In genomic region chr19:24214939-24215338, GRCm38 (mm10) we compare ENCODE assay signal across 20 mouse cellular contexts. TPM values are rescaled to one million over a fixed set of nuclear protein-coding genes. Genes with fewer than 3 reads are reported as not detected.
A peak's percentile ranks its signal among the peaks of the same experiment; 100 is the strongest.
DNase-seq lines count a peak whose midpoint lies in the region; ATAC-seq and TF ChIP-seq lines count a peak whose summit lies in the region.
"Had no signal": no experiment of that assay in that cellular context is flagged by ENCODE, and none has a peak within 500 bp of the region (broad histone marks: within the 10 kb centered on the region; RNA-seq: fewer than 3 reads in every experiment).

No protein-coding gene starts in this region.

- no peak for TF ChIP-seq EP300 in lung, postnatal 0 days (IDR thresholded peaks at IDR 0.05)

- ATAC-seq in kidney, embryonic 14.5 days (ENCODE audit: low FRiP score, low TSS enrichment), result no peak
- no peak for ATAC-seq in lung, postnatal 0 days
- ATAC-seq in kidney, postnatal 0 days (replicated peaks; ENCODE audit: low FRiP score, low read depth), result no peak
- ATAC-seq: inflammation-experienced regulatory T-cells, adult 6 months had no signal

- TF ChIP-seq POLR2A in kidney, adult 2 months (IDR thresholded peaks at IDR 0.05; ENCODE audit: low read depth, low read length), result no peak

- WGBS in kidney, adult 2 months, result 45% methylated on average over 7 of the region's 7 CpGs
- WGBS in kidney, embryonic 14.5 days, result 73% methylated on average over 7 of the region's 7 CpGs
- 56% methylated on average over 7 of the region's 7 CpGs for WGBS in lung, postnatal 0 days
- 52% methylated on average over 7 of the region's 7 CpGs for WGBS in kidney, postnatal 0 days

- DNase-seq in kidney, adult 2 months, result peak; percentile 70
- DNase-seq in lung, postnatal 0 days (ENCODE audit: low spot score), result no peak
- no peak for DNase-seq in lung, postnatal 25 days (ENCODE audit: low spot score)
- peak; percentile 33 for DNase-seq in kidney, postnatal 0 days (ENCODE audit: low spot score)
- no peak for DNase-seq in layer of hippocampus, adult 9-10 months (ENCODE audit: low spot score)
- DNase-seq in right cerebral cortex, postnatal 14 days, result no peak
- DNase-seq: adrenal gland, adult 8-10 months; cerebellum, adult 18-20 months; gastrocnemius, postnatal 25 days; lung, postnatal 10 days; retina, postnatal 1 day; thymus, postnatal 14 days had no signal

- no peak overlapping the region for H3K9ac ChIP-seq in kidney, embryonic 14.5 days (ENCODE audit: low read depth, low read length)
- no peak overlapping the region for H3K9ac ChIP-seq in lung, postnatal 0 days (replicated peaks; ENCODE audit: low read depth)
- no peak overlapping the region for H3K9ac ChIP-seq in kidney, postnatal 0 days (ENCODE audit: low read depth, low read length)
- H3K9ac ChIP-seq: embryonic facial prominence, embryonic 13.5 days; forebrain, embryonic 12.5 days; limb, embryonic 12.5 days had no signal

- H3K27ac ChIP-seq in kidney, adult 2 months (ENCODE audit: insufficient read depth, low read depth, low read length), result no peak overlapping the region
- no peak overlapping the region for H3K27ac ChIP-seq in kidney, embryonic 14.5 days (ENCODE audit: low read depth, low read length)
- no peak overlapping the region for H3K27ac ChIP-seq in lung, postnatal 0 days (ENCODE audit: low read length)
- no peak overlapping the region for H3K27ac ChIP-seq in kidney, postnatal 0 days
- H3K27ac ChIP-seq: embryonic facial prominence, embryonic 13.5 days; forebrain, embryonic 12.5 days; limb, embryonic 12.5 days; midbrain, embryonic 10.5 days had no signal

- no peaks in the 10 kb centered on the region for H3K9me3 ChIP-seq in kidney, embryonic 14.5 days (ENCODE audit: control insufficient read depth, low read length)
- no peaks in the 10 kb centered on the region for H3K9me3 ChIP-seq in lung, postnatal 0 days (ENCODE audit: low read length)
- no peaks in the 10 kb centered on the region for H3K9me3 ChIP-seq in kidney, postnatal 0 days (replicated peaks; ENCODE audit: low read length)
- H3K9me3 ChIP-seq: embryonic facial prominence, embryonic 13.5 days; forebrain, embryonic 12.5 days; G1E; limb, embryonic 12.5 days; midbrain, embryonic 10.5 days had no signal

- TF ChIP-seq CTCF in kidney, adult 2 months (conservative IDR thresholded peaks at IDR 0.05; ENCODE audit: insufficient read depth, insufficient read length, low read depth, low read length), result peak; percentile 47
- TF ChIP-seq CTCF in lung, postnatal 0 days (IDR thresholded peaks at IDR 0.05), result peak; percentile 42
- 0 out of 2 replicates have a peak, but pooled peaks have one; percentile 26 for TF ChIP-seq CTCF in kidney, postnatal 0 days (IDR thresholded peaks at IDR 0.05; ENCODE audit: low read depth)

- no peaks in the 10 kb centered on the region for H3K36me3 ChIP-seq in kidney, adult 2 months (ENCODE audit: control insufficient read depth, insufficient read depth, low read length)
- H3K36me3 ChIP-seq in kidney, embryonic 14.5 days (ENCODE audit: control insufficient read depth, insufficient read depth, low read length), result no peaks in the 10 kb centered on the region
- H3K36me3 ChIP-seq in lung, postnatal 0 days (ENCODE audit: insufficient read depth, low read length), result no peaks in the 10 kb centered on the region
- H3K36me3 ChIP-seq in kidney, postnatal 0 days (ENCODE audit: insufficient read depth, low read length), result no peaks in the 10 kb centered on the region
- H3K36me3 ChIP-seq: embryonic facial prominence, embryonic 13.5 days; forebrain, embryonic 12.5 days; G1E; limb, embryonic 12.5 days; midbrain, embryonic 10.5 days had no signal

- H3K4me1 ChIP-seq in kidney, adult 2 months (ENCODE audit: control insufficient read depth, insufficient read depth, low read length), result peaks cover 4% of the 10 kb centered on the region; the same call in 1 of the 2 replicates
- peaks cover 12% of the 10 kb centered on the region; the same call in 1 of the 2 replicates for H3K4me1 ChIP-seq in kidney, embryonic 14.5 days (ENCODE audit: control insufficient read depth, insufficient read depth, low read length)
- no peaks in the 10 kb centered on the region for H3K4me1 ChIP-seq in lung, postnatal 0 days (ENCODE audit: insufficient read depth, low read depth, low read length)
- H3K4me1 ChIP-seq in kidney, postnatal 0 days (replicated peaks; ENCODE audit: insufficient read depth, low read length), result 0 out of 2 replicates have a peak, but pooled peaks cover 4% of the 10 kb centered on the region
- H3K4me1 ChIP-seq: limb, embryonic 12.5 days had no signal

- H3K27me3 ChIP-seq in kidney, adult 2 months (replicated peaks; ENCODE audit: control insufficient read depth, insufficient read depth, low read length), result no peaks in the 10 kb centered on the region
- H3K27me3 ChIP-seq in kidney, embryonic 14.5 days (ENCODE audit: control insufficient read depth, insufficient read depth, low read length), result no peaks in the 10 kb centered on the region
- no peaks in the 10 kb centered on the region for H3K27me3 ChIP-seq in lung, postnatal 0 days (replicated peaks; ENCODE audit: insufficient read depth, low read length)
- H3K27me3 ChIP-seq in kidney, postnatal 0 days (ENCODE audit: insufficient read depth, low read length), result no peaks in the 10 kb centered on the region
- H3K27me3 ChIP-seq: embryonic facial prominence, embryonic 13.5 days; forebrain, embryonic 12.5 days; limb, embryonic 12.5 days had no signal

- no peak overlapping the region for H3K4me3 ChIP-seq in kidney, adult 2 months (ENCODE audit: insufficient read depth, low read depth, low read length)
- no peak overlapping the region for H3K4me3 ChIP-seq in kidney, embryonic 14.5 days (ENCODE audit: low read length)
- H3K4me3 ChIP-seq in lung, postnatal 0 days (ENCODE audit: low read depth, low read length), result no peak overlapping the region
- no peak overlapping the region for H3K4me3 ChIP-seq in kidney, postnatal 0 days (replicated peaks; ENCODE audit: low read depth, low read length)
- H3K4me3 ChIP-seq: embryonic facial prominence, embryonic 13.5 days; forebrain, embryonic 12.5 days; limb, embryonic 12.5 days; midbrain, embryonic 10.5 days had no signal

- H3K4me2 ChIP-seq in kidney, embryonic 14.5 days (replicated peaks; ENCODE audit: low read depth, low read length), result no peak overlapping the region
- H3K4me2 ChIP-seq in lung, postnatal 0 days (replicated peaks; ENCODE audit: low read depth, low read length), result no peak overlapping the region
- no peak overlapping the region for H3K4me2 ChIP-seq in kidney, postnatal 0 days (ENCODE audit: low read length)
- H3K4me2 ChIP-seq: embryonic facial prominence, embryonic 13.5 days; forebrain, embryonic 12.5 days; heart, embryonic 11.5 days; limb, embryonic 12.5 days had no signal

RNA-seq across cellular contexts. Expression of gene Tjp2, which starts 9.9 kb away (rescaled TPM):
- polyA plus RNA-seq in kidney, adult 2 months (2012; rRNA removed), result 13.0 and 13.4 TPM in 2 replicates
- 18.3 and 34.9 TPM in 2 replicates for polyA plus RNA-seq in kidney, embryonic 14.5 days (2014; fragmentation: Nextera tagmentation; extraction: Ambion mirVana)
- polyA plus RNA-seq in lung, postnatal 0 days (2015; fragmentation: Nextera tagmentation; extraction: Ambion mirVana), result 37.8 and 48.3 TPM in 2 replicates
- polyA plus RNA-seq in kidney, postnatal 0 days (2015; fragmentation: Nextera tagmentation; extraction: Ambion mirVana), result 24.9 and 25.5 TPM in 2 replicates

Comparison
In these comparisons a context has a peak if more than half of its experiments do, and no peak if none do; other contexts are left out.
1. DNase-seq: peak in kidney, adult 2 months (single experiment) and kidney, postnatal 0 days (single experiment); none in lung, postnatal 0 days (single experiment), lung, postnatal 25 days (single experiment), layer of hippocampus, adult 9-10 months (single experiment) and right cerebral cortex, postnatal 14 days (single experiment).
2. Peak in every context shown above with its lines, with median percentiles within 50 percentile points of each other: CTCF ChIP-seq.